In the genomic region with DNA sequence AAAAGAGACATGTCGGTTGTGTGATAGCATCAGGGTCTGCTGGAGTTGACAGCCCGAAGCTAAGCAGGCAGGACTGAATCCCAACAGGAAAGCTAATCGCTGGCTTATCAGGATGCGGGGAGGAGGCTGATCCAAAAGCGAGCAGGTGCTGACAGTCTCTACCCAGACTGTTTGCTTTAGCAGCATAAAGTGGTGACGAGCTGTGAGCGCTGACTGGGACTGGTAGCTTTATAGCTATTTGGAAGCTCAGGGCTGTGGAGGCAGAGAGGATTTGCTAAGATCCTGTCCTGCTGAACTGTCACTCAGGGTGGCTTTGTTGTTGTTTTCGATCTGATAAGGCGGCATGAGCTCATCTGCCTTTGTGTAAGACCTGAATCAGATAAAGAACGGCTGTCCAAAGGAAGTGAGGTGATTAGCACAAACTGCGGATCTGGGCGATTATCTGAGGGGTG, we compare ENCODE assay signal across 8 mouse cellular contexts.
A peak's percentile ranks its signal among the peaks of the same experiment; 100 is the strongest.
DNase-seq lines count a peak whose midpoint lies in the region; ATAC-seq and TF ChIP-seq lines count a peak whose summit lies in the region.

No protein-coding gene starts in this region.

- no peaks in the 10 kb centered on the region for H3K27me3 ChIP-seq in limb, embryonic 10.5 days (ENCODE audit: low read depth, poor library complexity, severe bottlenecking)
- no peaks in the 10 kb centered on the region for H3K27me3 ChIP-seq in midbrain, embryonic 12.5 days
- H3K27me3 ChIP-seq in stomach, embryonic 14.5 days (ENCODE audit: control insufficient read depth, insufficient read depth, low read length), result no peaks in the 10 kb centered on the region

- H3K9me3 ChIP-seq in limb, embryonic 10.5 days (replicated peaks), result no peaks in the 10 kb centered on the region
- no peaks in the 10 kb centered on the region for H3K9me3 ChIP-seq in midbrain, embryonic 12.5 days
- H3K9me3 ChIP-seq in stomach, embryonic 14.5 days (ENCODE audit: control insufficient read depth, low read depth, low read length), result no peaks in the 10 kb centered on the region

- peak; percentile 73 for ATAC-seq in midbrain, embryonic 12.5 days (ENCODE audit: low FRiP score, low read depth)
- ATAC-seq in stomach, embryonic 14.5 days (ENCODE audit: insufficient number of reproducible peaks, insufficient read depth, low FRiP score, low read depth), result no peak

- no peak overlapping the region for H3K4me3 ChIP-seq in embryonic fibroblast, embryonic 13.5 days (ENCODE audit: insufficient read depth, low read length)
- H3K4me3 ChIP-seq in limb, embryonic 10.5 days, result no peak overlapping the region; the same call in 1 of the 2 replicates
- H3K4me3 ChIP-seq in midbrain, embryonic 12.5 days, result peak overlapping the region; percentile 25
- no peak overlapping the region for H3K4me3 ChIP-seq in stomach, embryonic 14.5 days (ENCODE audit: low read depth, low read length)

- H3K4me2 ChIP-seq in midbrain, embryonic 12.5 days (replicated peaks), result peak overlapping the region; percentile 51
- peak overlapping the region; percentile 7 for H3K4me2 ChIP-seq in stomach, embryonic 14.5 days (replicated peaks; ENCODE audit: low read depth, low read length)

- TF ChIP-seq POLR2A in embryonic fibroblast, embryonic 13.5 days (IDR thresholded peaks at IDR 0.05; ENCODE audit: low read depth, low read length), result no peak

- no peaks in the 10 kb centered on the region for H3K36me3 ChIP-seq in limb, embryonic 10.5 days
- H3K36me3 ChIP-seq in midbrain, embryonic 12.5 days, result no peaks in the 10 kb centered on the region
- H3K36me3 ChIP-seq in stomach, embryonic 14.5 days (ENCODE audit: control insufficient read depth, insufficient read depth, low read length), result no peaks in the 10 kb centered on the region

- peaks cover 19% of the 10 kb centered on the region for H3K4me1 ChIP-seq in embryonic fibroblast, embryonic 13.5 days (ENCODE audit: control insufficient read depth, insufficient read depth, low read length)
- peaks cover 29% of the 10 kb centered on the region for H3K4me1 ChIP-seq in limb, embryonic 10.5 days
- H3K4me1 ChIP-seq in midbrain, embryonic 12.5 days, result peaks cover 11% of the 10 kb centered on the region
- peaks cover 2% of the 10 kb centered on the region; the same call in 1 of the 2 replicates for H3K4me1 ChIP-seq in stomach, embryonic 14.5 days (ENCODE audit: control insufficient read depth, insufficient read depth, low read length)

- DNase-seq in 416B (ENCODE audit: low read depth), result peak; percentile 33
- DNase-seq in adrenal gland, postnatal 10 days, result peak; percentile 11
- peak; percentile 64 for DNase-seq in heart, postnatal 4 days
- peak; percentile 37 for DNase-seq in limb, embryonic 10.5 days (ENCODE audit: low spot score)
- DNase-seq in kidney, adult 18-20 months, result no peak

- TF ChIP-seq CTCF in embryonic fibroblast, embryonic 13.5 days (IDR thresholded peaks at IDR 0.05; ENCODE audit: borderline replicate concordance, insufficient read depth, low read length), result no peak

- H3K9ac ChIP-seq in midbrain, embryonic 12.5 days (replicated peaks), result peak overlapping the region; percentile 39; the same call in 1 of the 2 replicates
- no peak overlapping the region for H3K9ac ChIP-seq in stomach, embryonic 14.5 days (replicated peaks; ENCODE audit: low read depth, low read length)

- H3K27ac ChIP-seq in embryonic fibroblast, embryonic 13.5 days (ENCODE audit: insufficient read depth, low read length), result peak overlapping the region; percentile 80
- H3K27ac ChIP-seq in limb, embryonic 10.5 days, result no peak overlapping the region
- peak overlapping the region; percentile 77 for H3K27ac ChIP-seq in midbrain, embryonic 12.5 days (replicated peaks)
- H3K27ac ChIP-seq in stomach, embryonic 14.5 days (ENCODE audit: low read length), result peak overlapping the region; percentile 48; the same call in 1 of the 2 replicates

- 8% methylated on average over 12 of the region's 12 CpGs for WGBS in limb, embryonic 10.5 days
- 3% methylated on average over 12 of the region's 12 CpGs for WGBS in midbrain, embryonic 12.5 days
- 5% methylated on average over 12 of the region's 12 CpGs for WGBS in stomach, embryonic 14.5 days
